Mouse (Mus musculus) CH12.LX (cell line): Measurements from ENCODE around the gene App. TPM values are rescaled to one million over a fixed set of nuclear protein-coding genes. Genes with fewer than 3 reads are reported as not detected.

Source experiments
- DNase-seq: peaks from one replicate; pipeline ENCODE4 v3.0.0-alpha.2; 2013; ENCODE audit errors: extremely low read depth
- H3K27ac ChIP-seq: 2 replicates; pipeline ENCODE4 v1.5.1; 2012; ENCODE audit warnings: low read depth, mild to moderate bottlenecking, control low read depth, moderate library complexity; ENCODE audit not compliant: insufficient read depth
- H3K27me3 ChIP-seq: replicated peaks from 2 replicates; pipeline ENCODE3; 2012; ENCODE audit warnings: inconsistent platforms
- H3K36me3 ChIP-seq, 2 experiments: replicated peaks in 1 of 2; 2 replicates each; pipeline versions ENCODE3 to v1.6.1; 2012; ENCODE audit warnings: inconsistent platforms in 1 of 2, low read length in 1 of 2, mild to moderate bottlenecking in 1 of 2, mixed read lengths in 1 of 2, moderate library complexity in 1 of 2; ENCODE audit not compliant: control insufficient read depth in 1 of 2, insufficient read depth in 1 of 2
- H3K4me1 ChIP-seq, 2 experiments: 2 replicates each; pipeline ENCODE4 v1.6.1; 2012; ENCODE audit warnings: inconsistent platforms in 1 of 2, moderate library complexity in 1 of 2; ENCODE audit not compliant: insufficient read depth in 2 of 2, control insufficient read depth in 1 of 2
- H3K4me2 ChIP-seq: 2 replicates; pipeline ENCODE4 v1.6.1; 2012; ENCODE audit warnings: low read depth, mild to moderate bottlenecking, control low read depth; ENCODE audit not compliant: poor library complexity, insufficient read depth, severe bottlenecking
- H3K4me3 ChIP-seq, 3 experiments: fragments of 150-350 bp in 1 of 3; sonication (generic) in 1 of 3; replicated peaks in 1 of 3; 2 replicates each; pipeline versions ENCODE3 to v1.5.1; 2011 to 2012; ENCODE audit warnings: low read depth in 2 of 3, low read length in 2 of 3, mild to moderate bottlenecking in 2 of 3, moderate library complexity in 2 of 3, control low read depth in 1 of 3, improper control_type of control experiment in 1 of 3, inconsistent platforms in 1 of 3, mixed read lengths in 1 of 3; ENCODE audit not compliant: poor library complexity in 1 of 3
- H3K79me2 ChIP-seq: replicated peaks from 2 replicates; pipeline ENCODE4 v1.6.1; 2012; ENCODE audit warnings: mild to moderate bottlenecking, moderate library complexity; ENCODE audit not compliant: control insufficient read depth, poor library complexity, insufficient read depth, severe bottlenecking; ENCODE audit errors: extremely low read depth
- H3K9ac ChIP-seq: 2 replicates; pipeline ENCODE4 v1.6.1; 2012; ENCODE audit warnings: low read depth, mild to moderate bottlenecking, control low read depth, moderate library complexity; ENCODE audit not compliant: insufficient read depth
- H3K9me3 ChIP-seq: replicated peaks from 2 replicates; pipeline ENCODE3; 2012; ENCODE audit warnings: low read length, inconsistent platforms, mixed read lengths
- BHLHE40 ChIP-seq: IDR thresholded peaks from 2 replicates; pipeline ENCODE4 v1.6.1; 2011; ENCODE audit warnings: mild to moderate bottlenecking, low read depth, low read length, improper control_type of control experiment
- CHD1 ChIP-seq: IDR thresholded peaks from 2 replicates; pipeline ENCODE4 v1.6.1; 2012; ENCODE audit warnings: low read depth, low read length, improper control_type of control experiment, inconsistent platforms
- CHD2 ChIP-seq: IDR thresholded peaks from 2 replicates; pipeline ENCODE4 v1.6.1; 2011; ENCODE audit warnings: low read length, improper control_type of control experiment
- CTCF ChIP-seq, 2 experiments: IDR thresholded peaks in 1 of 2; conservative IDR thresholded peaks in 1 of 2; 2 replicates each; pipeline ENCODE4 v1.5.1; 2011 to 2012; ENCODE audit warnings: low read depth in 2 of 2, low read length in 2 of 2, improper control_type of control experiment in 1 of 2, inconsistent platforms in 1 of 2, mild to moderate bottlenecking in 1 of 2, moderate library complexity in 1 of 2
- E2F4 ChIP-seq: IDR thresholded peaks from 2 replicates; pipeline ENCODE4 v1.6.1; 2011; ENCODE audit warnings: low read depth, low read length, improper control_type of control experiment; ENCODE audit not compliant: insufficient replicate concordance
- ELF1 ChIP-seq: IDR thresholded peaks from 2 replicates; pipeline ENCODE4 v1.6.1; 2014; ENCODE audit warnings: low read depth, mild to moderate bottlenecking, inconsistent platforms, low read length, improper control_type of control experiment
- EP300 ChIP-seq: IDR thresholded peaks from 2 replicates; pipeline ENCODE4 v1.6.1; 2011; ENCODE audit warnings: low read length, improper control_type of control experiment
- ETS1 ChIP-seq: conservative IDR thresholded peaks from 2 replicates; pipeline ENCODE4 v1.6.1; 2012; ENCODE audit warnings: low read depth, mild to moderate bottlenecking, inconsistent platforms, low read length, improper control_type of control experiment, moderate library complexity
- GABPA ChIP-seq: IDR thresholded peaks from 2 replicates; pipeline ENCODE4 v1.6.1; 2012; ENCODE audit warnings: low read depth, low read length, improper control_type of control experiment, inconsistent platforms; ENCODE audit not compliant: insufficient replicate concordance
- HCFC1 ChIP-seq: IDR thresholded peaks from 2 replicates; pipeline ENCODE4 v1.6.1; 2012; ENCODE audit warnings: low read depth, mild to moderate bottlenecking, inconsistent platforms, low read length, improper control_type of control experiment
- IRF4 ChIP-seq: IDR thresholded peaks from 2 replicates; pipeline ENCODE4 v1.6.1; 2014; ENCODE audit warnings: low read depth, mild to moderate bottlenecking, inconsistent platforms, low read length, improper control_type of control experiment
- JUN ChIP-seq: IDR thresholded peaks from 2 replicates; pipeline ENCODE4 v1.6.1; 2011; ENCODE audit warnings: low read depth, mild to moderate bottlenecking, low read length, improper control_type of control experiment, moderate library complexity; ENCODE audit not compliant: insufficient read depth
- JUND ChIP-seq: conservative IDR thresholded peaks from 2 replicates; pipeline ENCODE4 v1.6.1; 2011; ENCODE audit warnings: low read depth, low read length, improper control_type of control experiment
- KAT2A ChIP-seq: IDR thresholded peaks from 2 replicates; pipeline ENCODE4 v1.6.1; 2012; ENCODE audit warnings: low read length, improper control_type of control experiment, inconsistent platforms; ENCODE audit not compliant: insufficient replicate concordance
- MAFK ChIP-seq: IDR thresholded peaks from 2 replicates; pipeline ENCODE4 v1.6.1; 2011; ENCODE audit warnings: low read length, improper control_type of control experiment; ENCODE audit not compliant: insufficient replicate concordance
- MAX ChIP-seq: IDR thresholded peaks from 2 replicates; pipeline ENCODE4 v1.6.1; 2011; ENCODE audit warnings: low read length, improper control_type of control experiment
- MAZ ChIP-seq: IDR thresholded peaks from 2 replicates; pipeline ENCODE4 v1.6.1; 2012; ENCODE audit warnings: low read depth, mild to moderate bottlenecking, inconsistent platforms, low read length, improper control_type of control experiment, moderate library complexity
- MEF2A ChIP-seq: IDR thresholded peaks from 2 replicates; pipeline ENCODE4 v1.6.1; 2014; ENCODE audit warnings: low read depth, mild to moderate bottlenecking, inconsistent platforms, low read length, improper control_type of control experiment, borderline replicate concordance
- MXI1 ChIP-seq: IDR thresholded peaks from 2 replicates; pipeline ENCODE4 v1.6.1; 2011; ENCODE audit warnings: mild to moderate bottlenecking, low read depth, low read length, improper control_type of control experiment
- MYC ChIP-seq: IDR thresholded peaks from 2 replicates; pipeline ENCODE4 v1.6.1; 2011; ENCODE audit warnings: low read depth, mild to moderate bottlenecking, improper control_type of control experiment, low read length
- NELFE ChIP-seq: IDR thresholded peaks from 2 replicates; pipeline ENCODE4 v1.6.1; 2011; ENCODE audit warnings: low read depth, low read length, improper control_type of control experiment
- NRF1 ChIP-seq: IDR thresholded peaks from 2 replicates; pipeline ENCODE4 v1.6.1; 2014; ENCODE audit warnings: low read depth, mild to moderate bottlenecking, inconsistent platforms, low read length, improper control_type of control experiment, moderate library complexity
- PAX5 ChIP-seq: IDR thresholded peaks from 2 replicates; pipeline ENCODE4 v1.6.1; 2012; ENCODE audit warnings: low read length, inconsistent platforms, mixed read lengths
- POLR2A ChIP-seq: IDR thresholded peaks from 2 replicates; pipeline ENCODE4 v1.6.1; 2011; ENCODE audit warnings: low read depth, mild to moderate bottlenecking, improper control_type of control experiment, low read length
- POLR2AphosphoS2 ChIP-seq: IDR thresholded peaks from 2 replicates; pipeline ENCODE4 v1.6.1; 2011; ENCODE audit warnings: low read depth, low read length, improper control_type of control experiment
- RAD21 ChIP-seq: IDR thresholded peaks from 2 replicates; pipeline ENCODE4 v1.6.1; 2011; ENCODE audit warnings: low read depth, mild to moderate bottlenecking, low read length, improper control_type of control experiment, moderate library complexity
- RCOR1 ChIP-seq: conservative IDR thresholded peaks from 2 replicates; pipeline ENCODE4 v1.6.1; 2012; ENCODE audit warnings: low read depth, mild to moderate bottlenecking, inconsistent platforms, low read length, improper control_type of control experiment
- SIN3A ChIP-seq: IDR thresholded peaks from 2 replicates; pipeline ENCODE4 v1.6.1; 2012; ENCODE audit warnings: low read length, improper control_type of control experiment, inconsistent platforms
- SMC3 ChIP-seq: IDR thresholded peaks from 2 replicates; pipeline ENCODE4 v1.6.1; 2011; ENCODE audit warnings: low read depth, low read length, improper control_type of control experiment
- TBP ChIP-seq: conservative IDR thresholded peaks from 2 replicates; pipeline ENCODE4 v1.6.1; 2011; ENCODE audit warnings: low read depth, low read length, improper control_type of control experiment
- TCF12 ChIP-seq: IDR thresholded peaks from 2 replicates; pipeline ENCODE4 v1.6.1; 2014; ENCODE audit warnings: low read depth, mild to moderate bottlenecking, inconsistent platforms, low read length, improper control_type of control experiment
- UBTF ChIP-seq: IDR thresholded peaks from 2 replicates; pipeline ENCODE4 v1.6.1; 2012; ENCODE audit warnings: low read depth, mild to moderate bottlenecking, inconsistent platforms, low read length, improper control_type of control experiment, moderate library complexity
- USF1 ChIP-seq: IDR thresholded peaks from 2 replicates; pipeline ENCODE4 v1.6.1; 2014; ENCODE audit warnings: low read depth, mild to moderate bottlenecking, inconsistent platforms, low read length, improper control_type of control experiment
- USF2 ChIP-seq: conservative IDR thresholded peaks from 2 replicates; pipeline ENCODE4 v1.6.1; 2011; ENCODE audit warnings: low read depth, low read length, improper control_type of control experiment
- ZC3H11A ChIP-seq: IDR thresholded peaks from 2 replicates; pipeline ENCODE4 v1.6.1; 2012; ENCODE audit warnings: low read depth, mild to moderate bottlenecking, inconsistent platforms, low read length, improper control_type of control experiment
- ZKSCAN1 ChIP-seq: IDR thresholded peaks from 2 replicates; pipeline ENCODE4 v1.6.1; 2012; ENCODE audit warnings: low read depth, inconsistent platforms, low read length, improper control_type of control experiment, borderline replicate concordance
- ZMIZ1 ChIP-seq: IDR thresholded peaks from 2 replicates; pipeline ENCODE4 v1.6.1; 2012; ENCODE audit warnings: low read depth, mild to moderate bottlenecking, inconsistent platforms, low read length, improper control_type of control experiment
- ZNF384 ChIP-seq: IDR thresholded peaks from 2 replicates; pipeline ENCODE4 v1.6.1; 2012; ENCODE audit warnings: low read depth, low read length, improper control_type of control experiment, inconsistent platforms
- dilution Hi-C: fragments of 300-500 bp; cut with MboI; formaldehyde crosslinking; loops from 2 replicates; pipeline ENCODE4 v1.14.3; 2020; ENCODE audit warnings: low sequenced_read_pairs; ENCODE audit not compliant: extremely low pct_unique_long_range_greater_than_20kb, extremely low pct_ligation_motif_present
- in situ Hi-C: fragments of 300-500 bp; cut with MboI; formaldehyde crosslinking; loops from 3 replicates; pipeline ENCODE4 v1.14.3; 2019; ENCODE audit warnings: low sequenced_read_pairs, low pct_ligation_motif_present, low pct_unique_long_range_greater_than_20kb, mixed read lengths
- polyA plus RNA-seq: library from polyadenylated mRNA; unstranded; fragments of >175 nt; gene quantifications from 2 replicates; pipeline ENCODE4 v1.2.1, GENCODE M21; 2012; ENCODE audit warnings: low read depth; ENCODE audit not compliant: insufficient read length
- total RNA-seq, 2 experiments: library from RNA; depleted of rRNA; stranded (reverse); fragments of 300-350 nt in 1 of 2; fragments of >200 nt in 1 of 2; gene quantifications; 2 replicates each; pipeline ENCODE4 v1.2.3; 2012 to 2014

App gene
- total and polyA plus RNA-seq, 3 experiments: 31.1 to 99.2 (median 84.1) TPM

GRCm38 (mm10) chr16:85133468-85133881, 40.1 kb downstream of the App start:
- Histone ChIP-seq H3K27ac (peak overlapping the region; percentile 54), H3K4me2 (peak overlapping the region; percentile 74), H3K4me1 (peaks cover 15 to 60% of the 10 kb centered on the region in 2 experiments), H3K79me2 (peaks cover 23% of the 10 kb centered on the region), H3K4me3 (peak overlapping the region; percentile 29 to 45 (median 36)), H3K9ac (peak overlapping the region; percentile 60), H3K27me3 (no peaks in the 10 kb centered on the region), H3K36me3 (peaks cover 0 to 22% of the 10 kb centered on the region in 2 experiments), H3K9me3 (no peaks in the 10 kb centered on the region)
- in situ Hi-C loops (no loop called here), dilution Hi-C loops (no loop called here)
- DNase-seq: no peak
- TF ChIP-seq BHLHE40: no peak
- TF ChIP-seq SIN3A: peak; percentile 95
- TF ChIP-seq NRF1: no peak
- no peak; the same call in 1 of the 2 replicates for TF ChIP-seq POLR2A
- no peak for TF ChIP-seq ZC3H11A
- TF ChIP-seq POLR2AphosphoS2: no peak
- TF ChIP-seq JUN: no peak
- no peak for TF ChIP-seq MAFK
- peak; percentile 57; the same call in 1 of the 2 replicates for TF ChIP-seq TCF12
- no peak for TF ChIP-seq CTCF (conservative IDR thresholded peaks at IDR 0.05 in 1 of 2, IDR thresholded peaks at IDR 0.05 in 1 of 2; ENCODE audit: low read depth in 2 of 2, low read length in 2 of 2)
- 0 out of 2 replicates have a peak, but pooled peaks have one; percentile 39 for TF ChIP-seq TBP
- TF ChIP-seq EP300: peak; percentile 61
- TF ChIP-seq JUND: no peak
- TF ChIP-seq USF1: no peak
- peak; percentile 94; the same call in 1 of the 2 replicates for TF ChIP-seq CHD1
- TF ChIP-seq E2F4: no peak
- TF ChIP-seq MYC: no peak
- TF ChIP-seq MEF2A: 0 out of 2 replicates have a peak, but pooled peaks have one; percentile 20
- TF ChIP-seq ETS1: peak; percentile 86
- no peak for TF ChIP-seq KAT2A
- peak; percentile 76 for TF ChIP-seq MXI1
- peak; percentile 87 for TF ChIP-seq ELF1
- no peak for TF ChIP-seq SMC3
- TF ChIP-seq CHD2: no peak
- no peak for TF ChIP-seq UBTF
- TF ChIP-seq RAD21: no peak; the same call in 1 of the 2 replicates
- no peak for TF ChIP-seq ZMIZ1
- TF ChIP-seq PAX5: no peak
- no peak for TF ChIP-seq ZNF384
- 0 out of 2 replicates have a peak, but pooled peaks have one; percentile 25 for TF ChIP-seq RCOR1
- peak; percentile 40; the same call in 1 of the 2 replicates for TF ChIP-seq IRF4
- peak; percentile 39 for TF ChIP-seq MAX
- no peak; the same call in 1 of the 2 replicates for TF ChIP-seq MAZ
- no peak for TF ChIP-seq USF2
- no peak for TF ChIP-seq ZKSCAN1
- peak; percentile 52; the same call in 1 of the 2 replicates for TF ChIP-seq HCFC1
- no peak for TF ChIP-seq GABPA
- peak; percentile 9; the same call in 1 of the 2 replicates for TF ChIP-seq NELFE
